Mouse (Mus musculus) myocyte (in vitro differentiated cells): ENCODE results near the gene Tacr3. TPM values are rescaled to one million over a fixed set of nuclear protein-coding genes. Genes with fewer than 3 reads are reported as not detected.

Experiments used
- H3K27me3 ChIP-seq: one replicate; pipeline ENCODE4 v1.6.1; 2011; ENCODE audit not compliant: control insufficient read depth, insufficient read depth, insufficient read length
- H3K36me3 ChIP-seq: one replicate; pipeline ENCODE4 v1.6.1; 2011; ENCODE audit not compliant: control insufficient read depth, insufficient read depth
- H3K4me2 ChIP-seq: one replicate; pipeline ENCODE4 v1.6.1; 2011; ENCODE audit warnings: low read depth, control low read depth
- H3K4me3 ChIP-seq: one replicate; pipeline ENCODE4 v1.5.1; 2011; ENCODE audit warnings: mild to moderate bottlenecking, control low read depth, moderate library complexity
- H3K79me2 ChIP-seq: one replicate; pipeline ENCODE4 v1.6.1; 2011; ENCODE audit not compliant: control insufficient read depth, insufficient read depth
- H3ac ChIP-seq: one replicate; pipeline ENCODE4 v1.6.1; 2011; ENCODE audit not compliant: control insufficient read depth, insufficient read length
- CEBPB ChIP-seq: IDR thresholded peaks from 2 replicates; pipeline ENCODE4 v1.6.1; 2011; ENCODE audit warnings: mild to moderate bottlenecking, moderate library complexity; ENCODE audit not compliant: poor library complexity, insufficient read depth, severe bottlenecking
- E2F4 ChIP-seq: IDR thresholded peaks from one replicate; pipeline ENCODE4 v1.6.1; 2011; ENCODE audit warnings: mild to moderate bottlenecking, control low read depth, moderate library complexity; ENCODE audit not compliant: insufficient read depth
- MAX ChIP-seq: IDR thresholded peaks from one replicate; pipeline ENCODE4 v1.6.1; 2011; ENCODE audit warnings: low read depth, mild to moderate bottlenecking, control low read depth
- MYOD1 ChIP-seq, 3 experiments: IDR thresholded peaks; one replicate each; pipeline ENCODE4 v1.6.1; 2011; ENCODE audit warnings: control low read depth in 2 of 3, low read depth in 2 of 3, mild to moderate bottlenecking in 2 of 3, moderate library complexity in 1 of 3; ENCODE audit not compliant: insufficient read length in 2 of 3, control insufficient read depth in 1 of 3
- MYOG ChIP-seq, 3 experiments: IDR thresholded peaks; one replicate each; pipeline ENCODE4 v1.6.1; 2011; ENCODE audit warnings: control low read depth in 2 of 3, low read depth in 2 of 3, mild to moderate bottlenecking in 2 of 3; ENCODE audit not compliant: insufficient read length in 2 of 3, control insufficient read depth in 1 of 3, insufficient read depth in 1 of 3
- POLR2A ChIP-seq: IDR thresholded peaks from one replicate; pipeline ENCODE4 v1.6.1; 2011; ENCODE audit warnings: low read depth, mild to moderate bottlenecking, control low read depth, moderate library complexity; ENCODE audit not compliant: insufficient read length
- POLR2AphosphoS2 ChIP-seq: IDR thresholded peaks from one replicate; pipeline ENCODE4 v1.6.1; 2011; ENCODE audit warnings: low read depth, control low read depth; ENCODE audit not compliant: insufficient read length
- REST ChIP-seq: IDR thresholded peaks from one replicate; pipeline ENCODE4 v1.6.1; 2011; ENCODE audit warnings: mild to moderate bottlenecking, control low read depth, moderate library complexity; ENCODE audit not compliant: insufficient read depth, insufficient read length
- SRF ChIP-seq: IDR thresholded peaks from one replicate; pipeline ENCODE4 v1.6.1; 2011; ENCODE audit warnings: low read depth; ENCODE audit not compliant: control insufficient read depth, insufficient read length
- TCF12 ChIP-seq: IDR thresholded peaks from one replicate; pipeline ENCODE4 v1.6.1; 2011; ENCODE audit warnings: mild to moderate bottlenecking, control low read depth; ENCODE audit not compliant: poor library complexity, insufficient read depth, severe bottlenecking
- TCF3 ChIP-seq: IDR thresholded peaks from one replicate; pipeline ENCODE4 v1.6.1; 2011; ENCODE audit warnings: low read depth, control low read depth; ENCODE audit not compliant: insufficient read length
- USF1 ChIP-seq: IDR thresholded peaks from one replicate; pipeline ENCODE4 v1.6.1; 2011; ENCODE audit warnings: low read depth, mild to moderate bottlenecking, control low read depth, moderate library complexity
- polyA plus RNA-seq: library from polyadenylated mRNA; unstranded; fragments of >200 nt; fragmentation: generic; extraction: Trizol; gene quantifications from one replicate; pipeline ENCODE4 v1.2.1, GENCODE M21; 2012; ENCODE audit warnings: missing spikeins

Tacr3 gene
- polyA plus RNA-seq, 1 experiment = not detected

GRCm38 (mm10) chr3:134895831-134896230 is 67.0 kb downstream of the Tacr3 start:
- no peaks in the 10 kb centered on the region for H3K36me3 ChIP-seq
- TF ChIP-seq USF1 = no peak
- TF ChIP-seq POLR2AphosphoS2 = no peak
- TF ChIP-seq MYOD1 (IDR thresholded peaks at IDR 0.05; ENCODE audit: control insufficient read depth in 1 of 3, insufficient read length in 2 of 3, low read depth in 2 of 3) = no peak
- no peak for TF ChIP-seq SRF
- no peak for TF ChIP-seq E2F4
- no peak for TF ChIP-seq MYOG (IDR thresholded peaks at IDR 0.05; ENCODE audit: control insufficient read depth in 1 of 3, insufficient read depth in 1 of 3, insufficient read length in 2 of 3, low read depth in 2 of 3)
- TF ChIP-seq TCF12 = no peak
- TF ChIP-seq REST = no peak
- TF ChIP-seq CEBPB = no peak
- no peak for TF ChIP-seq TCF3
- no peak for TF ChIP-seq MAX
- TF ChIP-seq POLR2A = no peak
- no peak overlapping the region for H3ac ChIP-seq
- no peak overlapping the region for H3K4me2 ChIP-seq
- H3K79me2 ChIP-seq = no peaks in the 10 kb centered on the region
- no peaks in the 10 kb centered on the region for H3K27me3 ChIP-seq
- H3K4me3 ChIP-seq = no peak overlapping the region

GRCm38 (mm10) chr3:134908890-134909289 is 80.1 kb downstream of the Tacr3 start:
- Histone ChIP-seq H3K79me2 (no peaks in the 10 kb centered on the region), H3K4me3 (no peak overlapping the region), H3K4me2 (no peak overlapping the region), H3K27me3 (no peaks in the 10 kb centered on the region), H3ac (no peak overlapping the region), H3K36me3 (no peaks in the 10 kb centered on the region)
- no peak for TF ChIP-seq USF1
- no peak for TF ChIP-seq E2F4
- no peak for TF ChIP-seq POLR2AphosphoS2
- no peak for TF ChIP-seq CEBPB
- no peak for TF ChIP-seq MYOD1 (IDR thresholded peaks at IDR 0.05; ENCODE audit: control insufficient read depth in 1 of 3, insufficient read length in 2 of 3, low read depth in 2 of 3)
- TF ChIP-seq REST = no peak
- TF ChIP-seq TCF3 = no peak

- no peaks in the 10 kb centered on the region for H3K27me3 ChIP-seq
These were observed 105.9 kb downstream of the Tacr3 start for GRCm38 (mm10) chr3:134934703-134935102.

GRCm38 (mm10) chr3:134935461-134935860 is 106.7 kb downstream of the Tacr3 start:
- Histone ChIP-seq H3K4me2 (no peak overlapping the region), H3K79me2 (no peaks in the 10 kb centered on the region), H3K4me3 (no peak overlapping the region), H3K27me3 (no peaks in the 10 kb centered on the region), H3ac (no peak overlapping the region), H3K36me3 (no peaks in the 10 kb centered on the region)
- no peak for TF ChIP-seq MAX
- no peak for TF ChIP-seq MYOD1 (IDR thresholded peaks at IDR 0.05; ENCODE audit: control insufficient read depth in 1 of 3, insufficient read length in 2 of 3, low read depth in 2 of 3)
- no peak for TF ChIP-seq MYOG (IDR thresholded peaks at IDR 0.05; ENCODE audit: control insufficient read depth in 1 of 3, insufficient read depth in 1 of 3, insufficient read length in 2 of 3, low read depth in 2 of 3)
- TF ChIP-seq E2F4 = no peak
- TF ChIP-seq TCF12 = no peak
- TF ChIP-seq POLR2A = no peak
- TF ChIP-seq TCF3 = no peak
- TF ChIP-seq POLR2AphosphoS2 = no peak
- TF ChIP-seq CEBPB = no peak
- TF ChIP-seq USF1 = no peak
- TF ChIP-seq REST = no peak
- no peak for TF ChIP-seq SRF

More at GRCm38 (mm10) chr3:134934703-134935102, 105.9 kb downstream of the Tacr3 start:
- Histone ChIP-seq H3K79me2 (no peaks in the 10 kb centered on the region), H3K36me3 (no peaks in the 10 kb centered on the region), H3K4me3 (no peak overlapping the region), H3ac (no peak overlapping the region), H3K4me2 (no peak overlapping the region)
- no peak for TF ChIP-seq TCF12
- no peak for TF ChIP-seq MYOD1 (IDR thresholded peaks at IDR 0.05; ENCODE audit: control insufficient read depth in 1 of 3, insufficient read length in 2 of 3, low read depth in 2 of 3)
- no peak for TF ChIP-seq USF1
- no peak for TF ChIP-seq TCF3
- no peak for TF ChIP-seq MYOG (IDR thresholded peaks at IDR 0.05; ENCODE audit: control insufficient read depth in 1 of 3, insufficient read depth in 1 of 3, insufficient read length in 2 of 3, low read depth in 2 of 3)
- no peak for TF ChIP-seq MAX
- TF ChIP-seq REST = no peak
- no peak for TF ChIP-seq SRF
- no peak for TF ChIP-seq POLR2AphosphoS2
- no peak for TF ChIP-seq CEBPB
- no peak for TF ChIP-seq E2F4

- H3ac ChIP-seq = no peak overlapping the region
- no peaks in the 10 kb centered on the region for H3K27me3 ChIP-seq
- H3K4me2 ChIP-seq = no peak overlapping the region
- no peaks in the 10 kb centered on the region for H3K79me2 ChIP-seq
- H3K36me3 ChIP-seq = no peaks in the 10 kb centered on the region
- TF ChIP-seq E2F4 (no peak), SRF (no peak), MAX (no peak), TCF3 (no peak), USF1 (no peak), REST (no peak), CEBPB (no peak), POLR2AphosphoS2 (no peak), MYOG (IDR thresholded peaks at IDR 0.05; ENCODE audit: control insufficient read depth in 1 of 3, insufficient read depth in 1 of 3, insufficient read length in 2 of 3, low read depth in 2 of 3) (no peak), TCF12 (no peak), POLR2A (no peak)
- H3K4me3 ChIP-seq = no peak overlapping the region
These were observed 134.7 kb downstream of the Tacr3 start for GRCm38 (mm10) chr3:134963461-134963860.
